ENCODE assay signal across 8 mouse cellular contexts in the genomic region with DNA sequence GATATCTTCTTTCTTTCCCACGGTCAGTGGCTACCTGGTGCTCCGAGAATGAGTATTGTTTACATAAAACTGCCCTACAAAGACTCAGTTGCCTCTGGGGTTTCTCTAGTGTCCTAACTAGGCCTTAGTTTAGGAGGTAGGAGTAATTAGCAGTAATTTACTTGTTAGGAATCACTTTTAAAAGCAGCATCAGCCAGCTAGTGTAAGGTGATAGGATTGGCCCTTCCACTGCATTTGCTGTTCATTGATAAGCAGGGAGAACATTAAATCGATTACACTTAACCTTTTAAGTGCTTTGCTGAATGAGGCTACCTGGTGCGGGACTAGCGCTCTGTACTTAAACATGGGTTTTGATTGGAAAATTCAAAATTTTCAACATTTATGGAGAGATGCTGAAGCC. TPM values are rescaled to one million over a fixed set of nuclear protein-coding genes. Genes with fewer than 3 reads are reported as not detected.
DNase-seq lines count a peak whose midpoint lies in the region; ATAC-seq and TF ChIP-seq lines count a peak whose summit lies in the region.

No protein-coding gene starts in this region.

- no peak for ATAC-seq in limb, embryonic 11.5 days (ENCODE audit: insufficient number of reproducible peaks, low FRiP score, low TSS enrichment, low read depth)
- ATAC-seq in neural tube, embryonic 14.5 days (ENCODE audit: low read depth) = no peak
- ATAC-seq in cerebellum, adult (ENCODE audit: insufficient number of reproducible peaks, low FRiP score, low TSS enrichment) = no peak

- peaks cover 36% of the 10 kb centered on the region for H3K36me3 ChIP-seq in erythroblast, embryonic 14.5 days (ENCODE audit: control insufficient read depth)
- no peaks in the 10 kb centered on the region for H3K36me3 ChIP-seq in limb, embryonic 11.5 days (ENCODE audit: control insufficient read depth, insufficient read depth, low read length)
- no peaks in the 10 kb centered on the region for H3K36me3 ChIP-seq in neural tube, embryonic 14.5 days (ENCODE audit: control insufficient read depth, insufficient read depth, low read length)

- peak overlapping the region; percentile 65 for H3K4me2 ChIP-seq in limb, embryonic 11.5 days (ENCODE audit: low read depth, severe bottlenecking)
- peak overlapping the region; percentile 53 for H3K4me2 ChIP-seq in neural tube, embryonic 14.5 days (ENCODE audit: low read depth, low read length)

- H3K9ac ChIP-seq in limb, embryonic 11.5 days (ENCODE audit: low read length) = peak overlapping the region; percentile 78; the same call in 1 of the 2 replicates
- H3K9ac ChIP-seq in neural tube, embryonic 14.5 days (replicated peaks; ENCODE audit: low read depth, low read length) = 0 out of 2 replicates have a peak overlapping the region, but pooled peaks have one; percentile 68

- H3K27me3 ChIP-seq in erythroblast, embryonic 14.5 days (ENCODE audit: control insufficient read depth) = no peaks in the 10 kb centered on the region
- H3K27me3 ChIP-seq in limb, embryonic 11.5 days (ENCODE audit: control insufficient read depth, insufficient read depth, low read length) = no peaks in the 10 kb centered on the region
- no peaks in the 10 kb centered on the region for H3K27me3 ChIP-seq in neural tube, embryonic 14.5 days (ENCODE audit: control insufficient read depth, insufficient read depth, low read length)

- H3K4me3 ChIP-seq in layer of hippocampus, adult 2 months = peak overlapping the region; percentile 67
- peak overlapping the region; percentile 95 for H3K4me3 ChIP-seq in erythroblast, embryonic 14.5 days (replicated peaks)
- H3K4me3 ChIP-seq in limb, embryonic 11.5 days (ENCODE audit: low read depth, low read length) = peak overlapping the region; percentile 84
- H3K4me3 ChIP-seq in neural tube, embryonic 14.5 days (ENCODE audit: low read depth, low read length) = peak overlapping the region; percentile 84

- 43% methylated on average over 5 of the region's 5 CpGs for WGBS in limb, embryonic 11.5 days
- WGBS in neural tube, embryonic 14.5 days = 47% methylated on average over 5 of the region's 5 CpGs

- peak overlapping the region; percentile 91; the same call in 1 of the 2 replicates for H3K27ac ChIP-seq in layer of hippocampus, adult 2 months
- H3K27ac ChIP-seq in limb, embryonic 11.5 days (replicated peaks; ENCODE audit: low read depth, low read length) = no peak overlapping the region
- H3K27ac ChIP-seq in neural tube, embryonic 14.5 days (ENCODE audit: low read depth, low read length) = no peak overlapping the region

- no peak for TF ChIP-seq CTCF in layer of hippocampus, adult 2 months (conservative IDR thresholded peaks at IDR 0.05)

- DNase-seq in layer of hippocampus, adult 2 months (ENCODE audit: low spot score in 2 of 2) = no peak
- no peak for DNase-seq in layer of hippocampus, adult 18-20 months (ENCODE audit: low spot score in 2 of 2)
- DNase-seq in limb, embryonic 11.5 days (ENCODE audit: low spot score) = no peak
- no peak for DNase-seq in gastrocnemius, adult 18-20 months (ENCODE audit: low spot score)
- no peak for DNase-seq in layer of hippocampus, postnatal 36 days

- no peaks in the 10 kb centered on the region for H3K9me3 ChIP-seq in erythroblast, embryonic 14.5 days (ENCODE audit: control insufficient read depth, low read length)
- no peaks in the 10 kb centered on the region for H3K9me3 ChIP-seq in limb, embryonic 11.5 days (ENCODE audit: control insufficient read depth, low read length)
- no peaks in the 10 kb centered on the region for H3K9me3 ChIP-seq in neural tube, embryonic 14.5 days (ENCODE audit: control insufficient read depth, low read length)

- H3K4me1 ChIP-seq in erythroblast, embryonic 14.5 days (ENCODE audit: control insufficient read depth) = peaks cover 66% of the 10 kb centered on the region
- peaks cover 15% of the 10 kb centered on the region for H3K4me1 ChIP-seq in limb, embryonic 11.5 days (ENCODE audit: control insufficient read depth, insufficient read depth, low read length)
- H3K4me1 ChIP-seq in neural tube, embryonic 14.5 days (ENCODE audit: control insufficient read depth, insufficient read depth, low read length) = peaks cover 23% of the 10 kb centered on the region; the same call in 1 of the 2 replicates

RNA-seq across cellular contexts. Expression of a gene that starts 54.5 kb away (rescaled TPM):
- total RNA-seq in layer of hippocampus, adult 2 months (2021) = 1 to 10 TPM; 4.0 to 6.2 TPM
- 1 to 10 TPM; 3.2 to 3.9 TPM for total RNA-seq in layer of hippocampus, adult 18-20 months (2021)
- not detected in 2 replicates for polyA plus RNA-seq in erythroblast, embryonic 14.5 days (2012)
- 0.13 and 0.24 TPM in 2 replicates for polyA plus RNA-seq in limb, embryonic 11.5 days (2014; fragmentation: Nextera tagmentation; extraction: Ambion mirVana)
- 0.15 and 3.1 TPM in 2 replicates for polyA plus RNA-seq in neural tube, embryonic 14.5 days (2014; fragmentation: Nextera tagmentation; extraction: Ambion mirVana)
- total RNA-seq in gastrocnemius, adult 18-20 months (2021) = under 1 TPM; 0.14 to 0.17 TPM
- 1 to 10 TPM; 2.7 to 6.0 TPM for total RNA-seq in layer of hippocampus, postnatal 36 days (2021)
